Mouse (Mus musculus) E14TG2a.4 (cell line): ENCODE measurements at regions not wholly inside any gene's neighbourhood (a gene's known extent, or its start where the extent isn't known, plus 50 kb on each side); places are given as distances from the start of the nearest gene placed in this dataset.

Experiments
- H3K27me3 ChIP-seq: 2 replicates; pipeline ENCODE4 v1.6.1; 2014; ENCODE audit warnings: low read length, control low read depth; ENCODE audit not compliant: insufficient read depth
- H3K36me3 ChIP-seq: 2 replicates; pipeline ENCODE4 v1.6.1; 2014; ENCODE audit warnings: low read length, control low read depth; ENCODE audit not compliant: insufficient read depth
- H3K4me1 ChIP-seq: replicated peaks from 2 replicates; pipeline ENCODE4 v1.6.1; 2014; ENCODE audit warnings: low read depth, low read length, control low read depth
- H3K4me3 ChIP-seq: replicated peaks from 2 replicates; pipeline ENCODE4 v1.5.1; 2014; ENCODE audit warnings: mild to moderate bottlenecking, low read length
- H3K9me3 ChIP-seq: 2 replicates; pipeline ENCODE4 v1.6.1; 2014; ENCODE audit warnings: low read length, control low read depth
- CTCF ChIP-seq: conservative IDR thresholded peaks from 2 replicates; pipeline ENCODE4 v1.5.1; 2014; ENCODE audit warnings: low read length
- NANOG ChIP-seq: IDR thresholded peaks from 2 replicates; pipeline ENCODE4 v1.6.1; 2014; ENCODE audit warnings: borderline replicate concordance, low read length, mixed read lengths
- POU5F1 ChIP-seq: IDR thresholded peaks from 2 replicates; pipeline ENCODE4 v1.6.1; 2014; ENCODE audit warnings: low read length, borderline replicate concordance

DNA sequence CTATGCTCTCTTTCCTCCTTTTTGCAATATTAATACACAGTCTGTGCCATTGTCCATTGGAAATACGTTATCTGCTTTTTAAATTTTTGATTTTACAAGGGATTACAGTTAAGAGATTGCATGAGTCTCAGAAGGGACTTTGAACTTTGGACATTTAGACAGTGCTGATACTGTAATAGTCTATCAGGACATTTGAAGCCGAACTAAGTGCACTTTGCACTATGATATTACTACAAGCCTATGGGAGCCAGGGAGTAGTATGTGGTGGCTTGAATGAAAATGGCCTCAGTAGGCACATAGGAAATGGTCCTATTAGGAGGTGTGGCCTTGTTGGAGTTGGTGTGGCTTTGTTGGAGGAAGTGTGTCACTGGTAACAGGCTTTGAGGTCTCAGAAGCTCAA is 188.1 kb upstream of the Pof1b start:
- TF ChIP-seq NANOG = no peak
- TF ChIP-seq CTCF = no peak
- no peak for TF ChIP-seq POU5F1
- Histone ChIP-seq H3K9me3 (no peaks in the 10 kb centered on the region), H3K4me3 (no peak overlapping the region), H3K27me3 (no peaks in the 10 kb centered on the region), H3K4me1 (no peaks in the 10 kb centered on the region), H3K36me3 (no peaks in the 10 kb centered on the region)
